Mouse (Mus musculus) left cerebral cortex, adult 18-20 months (tissue): ENCODE data around the gene Gm10945. TPM values are rescaled to one million over a fixed set of nuclear protein-coding genes. Genes with fewer than 3 reads are reported as not detected.

Experiments used
- DNase-seq, 2 experiments: peaks; one replicate each; pipeline ENCODE4 v3.0.0; 2021 to 2022; ENCODE audit warnings: low spot score in 2 of 2, mixed read lengths in 1 of 2
- long read RNA-seq, 2 experiments: library from polyadenylated mRNA; stranded (forward); transcript quantifications; one replicate each; pipeline ENCODE4 v2.0.0; 2021
- total RNA-seq, 2 experiments: library from RNA; stranded (reverse); gene quantifications; 2 replicates each; pipeline ENCODE4 v1.2.3; 2021

Gm10945 gene
- not detected for total RNA-seq
- long read RNA-seq, experiment 1, result 0 reads
- long read RNA-seq, experiment 2, result 0 reads

- DNase-seq, result no peak
Measured at GRCm38 (mm10) chr10:6761287-6761811, at the start of gene Gm10945. Gm10945 (minus strand) TSS chr10:6761761.

GRCm38 (mm10) chr10:6790226-6790625 lies 28.7 kb upstream of the Gm10945 start:
- DNase-seq, result no peak

DNA sequence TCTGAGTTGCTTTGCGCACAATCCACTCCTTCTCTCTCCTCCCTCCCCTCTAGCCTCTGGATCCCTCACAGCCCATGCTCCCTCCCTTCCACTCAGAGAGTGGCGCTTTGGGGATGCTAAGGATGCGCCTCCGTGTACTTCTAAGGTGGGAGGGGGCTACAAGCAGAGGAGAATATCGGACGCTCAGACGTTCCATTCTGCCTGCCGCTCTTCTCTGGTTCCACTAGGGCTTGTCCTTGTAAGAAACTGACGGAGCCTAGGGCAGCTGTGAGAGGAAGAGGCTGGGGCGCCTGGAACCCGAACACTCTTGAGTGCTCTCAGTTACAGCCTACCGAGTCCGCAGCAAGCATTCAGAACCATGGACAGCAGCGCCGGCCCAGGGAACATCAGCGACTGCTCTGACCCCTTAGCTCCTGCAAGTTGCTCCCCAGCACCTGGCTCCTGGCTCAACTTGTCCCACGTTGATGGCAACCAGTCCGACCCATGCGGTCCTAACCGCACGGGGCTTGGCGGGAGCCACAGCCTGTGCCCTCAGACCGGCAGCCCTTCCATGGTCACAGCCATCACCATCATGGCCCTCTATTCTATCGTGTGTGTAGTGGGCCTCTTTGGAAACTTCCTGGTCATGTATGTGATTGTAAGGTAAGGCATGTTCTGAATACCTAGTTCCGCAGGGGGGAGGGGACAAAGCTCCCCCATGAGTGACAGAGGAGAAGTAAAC lies 27.1 kb upstream of the Gm10945 start:
- peak; percentile 2 to 23 for DNase-seq

- no peak for DNase-seq
Measured at GRCm38 (mm10) chr10:6758206-6758605, 3.4 kb downstream of the Gm10945 start, which contains the start of gene Oprm1. Oprm1 (plus strand) TSS chr10:6758506.

DNA sequence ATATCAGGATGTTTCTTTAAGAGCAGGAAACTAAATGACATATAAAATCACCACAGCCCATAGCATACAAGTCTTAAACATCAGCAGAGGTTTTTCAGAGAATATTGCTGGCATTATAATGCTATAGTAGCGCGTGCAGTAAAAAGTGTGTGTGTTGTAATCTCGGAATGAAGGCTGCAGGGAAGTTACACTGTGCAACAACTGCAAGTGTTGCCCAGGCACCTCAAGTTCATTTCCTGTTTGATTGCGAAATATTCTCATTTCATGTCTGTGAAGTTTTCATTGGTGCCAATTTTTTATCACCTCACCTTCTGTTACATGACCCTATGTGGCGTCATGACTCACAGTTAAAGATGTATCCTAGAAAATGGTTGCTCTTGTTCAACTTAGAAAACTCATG lies 8.2 kb downstream of the Gm10945 start:
- no peak for DNase-seq

DNA sequence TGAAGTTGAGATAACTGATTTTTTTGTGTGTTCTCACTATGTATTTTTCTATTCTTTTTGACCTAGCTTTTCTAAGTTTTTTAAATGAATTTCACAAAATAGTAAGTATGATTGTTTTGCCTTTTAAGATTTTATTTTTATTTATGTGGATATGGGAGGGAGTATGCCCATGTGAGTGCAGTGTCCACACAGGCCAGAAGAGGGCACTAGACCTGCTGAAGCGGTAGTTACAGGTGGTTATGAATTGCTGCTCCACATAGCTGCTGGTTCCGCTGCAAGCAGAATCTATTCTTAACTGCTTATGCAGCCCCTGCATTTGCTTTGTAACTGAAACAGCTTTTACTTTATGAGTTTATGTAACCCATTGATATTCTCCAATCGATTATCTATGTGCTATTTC lies 33.1 kb downstream of the Gm10945 start:
- DNase-seq, result no peak

DNA sequence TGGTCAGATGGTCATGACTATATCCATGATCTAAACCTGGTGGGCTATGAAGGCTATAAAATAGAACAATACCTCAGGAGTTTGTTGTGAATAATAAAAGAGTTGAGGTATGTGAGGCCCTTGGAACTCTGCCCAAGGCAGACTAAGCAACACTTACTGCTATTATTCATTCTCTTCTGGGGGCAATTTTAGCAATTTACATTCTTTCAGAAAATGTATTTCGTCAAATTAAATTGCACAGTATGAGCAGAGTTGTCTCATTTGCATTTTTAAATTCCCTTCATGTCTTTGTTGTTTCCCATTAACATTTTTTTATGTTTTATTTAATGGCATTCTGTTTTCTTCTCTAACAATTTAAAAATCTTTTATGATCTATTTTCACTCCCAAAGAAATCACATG lies 37.8 kb downstream of the Gm10945 start:
- no peak for DNase-seq

GRCm38 (mm10) chr10:6717181-6717948 lies 44.2 kb downstream of the Gm10945 start:
- DNase-seq, result no peak

DNA sequence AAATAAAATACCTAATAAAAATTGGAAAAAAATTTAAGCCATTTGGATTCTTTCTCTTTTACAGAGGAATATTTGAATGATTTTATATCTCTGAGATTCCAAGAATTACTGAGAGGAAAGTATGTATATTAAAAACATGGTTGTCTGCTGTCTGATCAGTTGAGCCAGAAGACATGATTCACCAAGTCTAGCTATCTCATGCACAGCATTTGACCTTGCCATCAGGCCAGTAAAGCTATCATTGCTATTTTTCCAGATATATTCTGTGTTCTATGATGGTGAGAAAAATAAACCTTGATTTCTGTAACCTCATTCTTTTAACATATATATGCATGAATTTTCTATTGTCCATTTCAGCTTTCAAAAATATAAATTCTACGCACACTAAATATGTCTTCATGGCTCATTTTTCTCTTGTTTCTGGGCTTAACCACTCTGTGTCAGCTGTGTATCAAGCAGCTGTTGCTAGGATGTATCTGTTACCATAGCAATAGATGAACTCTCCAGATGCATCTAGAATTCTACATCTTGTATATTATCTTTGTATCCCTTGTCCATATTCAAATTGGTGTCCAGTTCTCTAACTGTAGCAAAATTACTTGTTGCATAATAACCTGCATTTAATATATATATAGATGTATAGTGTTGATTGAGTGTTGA lies 56.2 kb downstream of the Gm10945 start:
- DNase-seq, result no peak

- DNase-seq, result peak; percentile 59
Measured at GRCm38 (mm10) chr10:6694218-6694850, 67.2 kb downstream of the Gm10945 start.

Other genes starting within 250 kb of the Gm10945 start
- gene Oprm1, start 3.3 kb downstream of the Gm10945 start, total RNA-seq, result 1 to 10 TPM; 7.9 to 9.3 TPM